Mouse (Mus musculus) ovary, postnatal 36 days (tissue): Measurements from ENCODE around the gene Ccn2.

Experiments
- DNase-seq: peaks from one replicate; pipeline ENCODE4 v3.0.0; 2022; ENCODE audit warnings: low spot score, mixed read lengths

The Ccn2 gene

DNA sequence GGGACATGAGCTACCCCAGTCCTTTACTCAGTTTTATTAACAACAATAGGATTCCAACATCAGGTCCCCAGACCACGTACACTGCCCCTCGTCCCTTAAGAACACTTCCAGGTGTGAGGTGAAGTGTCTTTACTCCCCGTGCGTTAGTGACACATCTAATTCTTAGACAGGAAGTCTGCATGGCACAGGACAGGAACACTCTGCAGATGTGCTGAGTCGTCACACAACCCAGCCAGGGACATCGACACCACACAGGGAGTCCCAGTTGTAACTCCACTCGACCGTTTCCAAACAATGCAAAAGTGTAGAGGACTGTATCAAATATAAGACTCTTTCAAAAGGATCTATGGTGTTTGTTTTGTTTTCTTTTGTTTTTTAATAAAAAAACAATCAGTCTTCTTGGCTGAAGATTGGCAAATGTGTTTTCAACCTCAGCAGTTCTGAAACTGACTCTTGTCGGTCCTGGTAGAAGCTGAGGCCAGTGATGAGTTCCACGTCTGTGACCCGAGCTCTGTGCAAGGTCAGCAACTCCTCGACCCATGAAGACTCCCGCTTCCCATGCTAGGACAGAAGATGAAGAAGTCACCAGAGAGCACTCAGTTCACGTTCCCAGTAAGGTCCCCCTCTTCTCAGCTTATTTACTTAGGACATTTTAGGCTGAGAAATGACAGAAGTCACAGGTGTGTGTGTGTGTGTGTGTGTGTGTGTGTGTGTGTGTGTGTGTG lies 46.3 kb downstream of the Ccn2 start:
- DNase-seq, result no peak

DNA sequence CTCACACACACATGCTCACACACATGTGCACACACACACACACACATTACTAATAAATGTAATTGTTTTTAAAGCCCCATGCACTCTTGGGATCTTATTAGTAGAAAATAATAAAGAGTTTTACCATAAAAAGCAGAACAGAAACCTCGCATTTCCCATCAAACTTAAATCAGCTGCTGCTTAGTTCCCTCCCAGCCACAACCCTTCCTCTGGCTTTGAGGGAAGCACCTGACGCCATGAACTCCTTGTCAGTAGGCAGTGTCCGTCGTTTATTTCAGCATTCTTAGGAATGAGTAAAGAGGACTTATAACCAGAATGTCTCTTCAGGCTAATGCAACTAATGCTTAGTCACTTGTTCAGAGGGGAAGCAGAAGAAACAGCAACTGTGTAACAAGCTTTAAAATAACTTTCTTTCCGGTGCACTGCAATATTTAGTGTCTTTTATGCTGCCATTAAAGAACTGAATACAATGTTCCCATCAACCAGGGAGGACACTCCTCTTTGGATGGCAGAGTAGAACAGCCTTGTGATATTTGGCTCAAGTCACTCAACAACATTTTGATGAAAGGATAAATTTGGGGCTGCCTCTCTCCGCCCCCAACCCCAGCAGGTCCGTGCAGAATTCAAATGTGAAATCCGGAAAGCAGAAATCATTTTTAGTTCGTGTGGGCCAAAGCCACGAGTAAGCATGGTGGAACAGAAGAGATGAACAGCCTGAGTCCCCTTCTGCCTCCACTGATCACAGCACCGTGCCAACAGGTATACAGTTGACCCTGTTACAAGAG lies 47.7 kb downstream of the Ccn2 start:
- DNase-seq, result no peak

DNA sequence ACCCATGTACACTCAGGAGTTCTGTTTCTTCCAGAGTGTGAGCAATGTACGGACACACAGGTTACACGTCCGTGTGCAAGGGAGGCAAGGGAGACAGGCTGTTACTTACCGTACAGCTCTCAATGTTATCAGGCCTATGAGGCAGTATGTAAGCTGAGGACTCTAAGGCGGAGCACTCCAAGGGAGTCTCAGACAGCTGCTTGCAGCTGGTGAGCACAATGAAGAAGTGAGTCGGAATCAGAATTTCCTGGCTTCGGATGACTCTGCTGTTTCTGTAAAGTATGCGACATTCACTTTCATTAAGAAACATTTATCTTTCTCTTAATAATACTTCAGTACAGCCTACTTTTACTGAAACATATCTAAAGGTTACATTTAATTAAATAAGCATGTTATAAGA lies 49.9 kb downstream of the Ccn2 start:
- no peak for DNase-seq
